Mouse (Mus musculus): Measurements from ENCODE around the gene Gzmd. TPM values are rescaled to one million over a fixed set of nuclear protein-coding genes. Genes with fewer than 3 reads are reported as not detected.

Gene Gzmd
- total and polyA plus RNA-seq, 2 experiments from 2014 or later = not detected

GRCm38 (mm10) chr14:56082016-56082415, 50.4 kb downstream of the Gzmd start:
- DNase-seq (ENCODE audit: low spot score) = no peak
- Histone ChIP-seq H3K27me3 (ENCODE audit: control insufficient read depth, insufficient read depth, low read length) (no peaks in the 10 kb centered on the region), H3K4me1 (ENCODE audit: control insufficient read depth, insufficient read depth) (no peaks in the 10 kb centered on the region), H3K4me2 (ENCODE audit: low read depth, low read length) (no peak overlapping the region), H3K9ac (replicated peaks; ENCODE audit: low read depth, low read length) (no peak overlapping the region), H3K36me3 (replicated peaks; ENCODE audit: control insufficient read depth, insufficient read depth, low read length) (no peaks in the 10 kb centered on the region), H3K4me3 (ENCODE audit: low read depth, low read length) (no peak overlapping the region), H3K9me3 (replicated peaks; ENCODE audit: control insufficient read depth, low read length) (no peaks in the 10 kb centered on the region), H3K27ac (ENCODE audit: low read depth) (no peak overlapping the region)
- ATAC-seq (ENCODE audit: insufficient read depth, low read depth) = no peak
- TF ChIP-seq CTCF (IDR thresholded peaks at IDR 0.05; ENCODE audit: low read depth) (no peak), EP300 (IDR thresholded peaks at IDR 0.05; ENCODE audit: low read depth) (no peak)
- 81% methylated on average over 4 of the region's 4 CpGs for WGBS

Small RNA genes within 50 kb of the gene (microRNA-seq; reads per million reads assigned to microRNA genes)
- gene Mir6949 = not detected

Other genes with a start within 250 kb of the Gzmd start
- 0.73 and 2.5 TPM in 2 replicates for gene Cbln3, start 248.2 kb downstream of the Gzmd start, total RNA-seq (2014; rRNA removed; ENCODE audit: low replicate concordance)
- 0.47 and 0.68 TPM in 2 replicates for gene Cbln3, start 248.2 kb downstream of the Gzmd start, polyA plus RNA-seq (2015; fragmentation: Nextera tagmentation; extraction: Ambion mirVana)
- 17.1 and 19.5 TPM in 2 replicates for gene Khnyn, start 247.7 kb downstream of the Gzmd start, total RNA-seq (2014; rRNA removed; ENCODE audit: low replicate concordance)
- 5.0 and 5.3 TPM in 2 replicates for gene Khnyn, start 247.7 kb downstream of the Gzmd start, polyA plus RNA-seq (2015; fragmentation: Nextera tagmentation; extraction: Ambion mirVana)
- gene Sdr39u1, start 232.3 kb downstream of the Gzmd start, total RNA-seq (2014; rRNA removed; ENCODE audit: low replicate concordance) = 89.1 and 138 TPM in 2 replicates
- 79.5 and 88.3 TPM in 2 replicates for gene Sdr39u1, start 232.3 kb downstream of the Gzmd start, polyA plus RNA-seq (2015; fragmentation: Nextera tagmentation; extraction: Ambion mirVana)
- gene Cma1, start 187.9 kb downstream of the Gzmd start, total RNA-seq (2014; rRNA removed; ENCODE audit: low replicate concordance) = 1.6 and 4.4 TPM in 2 replicates
- 22.1 and 24.1 TPM in 2 replicates for gene Cma1, start 187.9 kb downstream of the Gzmd start, polyA plus RNA-seq (2015; fragmentation: Nextera tagmentation; extraction: Ambion mirVana)
- gene Cma2, start 181.6 kb downstream of the Gzmd start, total RNA-seq (2014; rRNA removed; ENCODE audit: low replicate concordance) = not detected in 2 replicates
- not detected in 2 replicates for gene Cma2, start 181.6 kb downstream of the Gzmd start, polyA plus RNA-seq (2015; fragmentation: Nextera tagmentation; extraction: Ambion mirVana)
- not detected in 2 replicates for gene Mcpt1, start 114.6 kb downstream of the Gzmd start, total RNA-seq (2014; rRNA removed; ENCODE audit: low replicate concordance)
- gene Mcpt1, start 114.6 kb downstream of the Gzmd start, polyA plus RNA-seq (2015; fragmentation: Nextera tagmentation; extraction: Ambion mirVana) = not detected in 2 replicates
- gene Mcpt9, start 102.1 kb downstream of the Gzmd start, total RNA-seq (2014; rRNA removed; ENCODE audit: low replicate concordance) = not detected in 2 replicates
- gene Mcpt9, start 102.1 kb downstream of the Gzmd start, polyA plus RNA-seq (2015; fragmentation: Nextera tagmentation; extraction: Ambion mirVana) = not detected in 2 replicates
- gene Mcpt2, start 90.6 kb downstream of the Gzmd start, total RNA-seq (2014; rRNA removed; ENCODE audit: low replicate concordance) = not detected in 2 replicates
- gene Mcpt2, start 90.6 kb downstream of the Gzmd start, polyA plus RNA-seq (2015; fragmentation: Nextera tagmentation; extraction: Ambion mirVana) = not detected in 2 replicates
- gene Mcpt4, start 70.3 kb downstream of the Gzmd start, total RNA-seq (2014; rRNA removed; ENCODE audit: low replicate concordance) = 0.12 TPM in 1 of 2 replicates, not detected in the other
- 1.8 and 2.3 TPM in 2 replicates for gene Mcpt4, start 70.3 kb downstream of the Gzmd start, polyA plus RNA-seq (2015; fragmentation: Nextera tagmentation; extraction: Ambion mirVana)
- gene Mcpt8, start 47.3 kb downstream of the Gzmd start, total RNA-seq (2014; rRNA removed; ENCODE audit: low replicate concordance) = not detected in 2 replicates
- gene Mcpt8, start 47.3 kb downstream of the Gzmd start, polyA plus RNA-seq (2015; fragmentation: Nextera tagmentation; extraction: Ambion mirVana) = 0.22 and 0.38 TPM in 2 replicates
- gene Ctsg, start 30.0 kb downstream of the Gzmd start, total RNA-seq (2014; rRNA removed; ENCODE audit: low replicate concordance) = not detected in 2 replicates
- 0.15 and 0.23 TPM in 2 replicates for gene Ctsg, start 30.0 kb downstream of the Gzmd start, polyA plus RNA-seq (2015; fragmentation: Nextera tagmentation; extraction: Ambion mirVana)
- not detected in 2 replicates for gene Gzme, start 12.0 kb downstream of the Gzmd start, total RNA-seq (2014; rRNA removed; ENCODE audit: low replicate concordance)
- gene Gzme, start 12.0 kb downstream of the Gzmd start, polyA plus RNA-seq (2015; fragmentation: Nextera tagmentation; extraction: Ambion mirVana) = not detected in 2 replicates
- gene Gzmg, start 27.0 kb upstream of the Gzmd start, total RNA-seq (2014; rRNA removed; ENCODE audit: low replicate concordance) = not detected in 2 replicates
- not detected in 2 replicates for gene Gzmg, start 27.0 kb upstream of the Gzmd start, polyA plus RNA-seq (2015; fragmentation: Nextera tagmentation; extraction: Ambion mirVana)
- not detected in 2 replicates for gene Gzmn, start 42.0 kb upstream of the Gzmd start, total RNA-seq (2014; rRNA removed; ENCODE audit: low replicate concordance)
- gene Gzmn, start 42.0 kb upstream of the Gzmd start, polyA plus RNA-seq (2015; fragmentation: Nextera tagmentation; extraction: Ambion mirVana) = not detected in 2 replicates
- not detected in 2 replicates for gene Gzmf, start 78.8 kb upstream of the Gzmd start, total RNA-seq (2014; rRNA removed; ENCODE audit: low replicate concordance)
- gene Gzmf, start 78.8 kb upstream of the Gzmd start, polyA plus RNA-seq (2015; fragmentation: Nextera tagmentation; extraction: Ambion mirVana) = not detected in 2 replicates
- not detected in 2 replicates for gene Gzmc, start 102.0 kb upstream of the Gzmd start, total RNA-seq (2014; rRNA removed; ENCODE audit: low replicate concordance)
- not detected in 2 replicates for gene Gzmc, start 102.0 kb upstream of the Gzmd start, polyA plus RNA-seq (2015; fragmentation: Nextera tagmentation; extraction: Ambion mirVana)
- gene Gzmb, start 129.7 kb upstream of the Gzmd start, total RNA-seq (2014; rRNA removed; ENCODE audit: low replicate concordance) = not detected in 2 replicates
- not detected in 2 replicates for gene Gzmb, start 129.7 kb upstream of the Gzmd start, polyA plus RNA-seq (2015; fragmentation: Nextera tagmentation; extraction: Ambion mirVana)
- gene Atp12a, start 232.5 kb upstream of the Gzmd start, total RNA-seq (2014; rRNA removed; ENCODE audit: low replicate concordance) = not detected in 2 replicates
- gene Atp12a, start 232.5 kb upstream of the Gzmd start, polyA plus RNA-seq (2015; fragmentation: Nextera tagmentation; extraction: Ambion mirVana) = not detected in 2 replicates

Data from heart, postnatal 0 days (tissue).